Mouse (Mus musculus) 3134 (cell line): Measurements from ENCODE around the gene Olfr516.
"Not testable (repeated sequence)": the region's sequence is repeated elsewhere in the genome, so short reads cannot be mapped to it uniquely, and the experiment has no call there.

ENCODE experiments used
- DNase-seq: peaks from one replicate; pipeline ENCODE4 v3.0.0-alpha.2; 2011; ENCODE audit warnings: low spot score; ENCODE audit not compliant: insufficient read length; ENCODE audit errors: extremely low read depth

The Olfr516 gene

GRCm38 (mm10) chr7:108850429-108850828 lies at the start of gene Olfr516:
Gene Olfr516 (minus strand): TSS chr7:108850529.
- DNase-seq, result no peak

GRCm38 (mm10) chr7:108894320-108894719 lies 44.0 kb upstream of the Olfr516 start, which contains the start of gene Olfr519:
Gene Olfr519 (minus strand): TSS chr7:108894420.
- no peak for DNase-seq

GRCm38 (mm10) chr7:108884906-108885305 lies 34.6 kb upstream of the Olfr516 start, which contains the start of gene Olfr518:
Gene Olfr518 (minus strand): TSS chr7:108885006.
- no peak for DNase-seq

- no peak for DNase-seq
Observed at GRCm38 (mm10) chr7:108872279-108872678, 21.9 kb upstream of the Olfr516 start, which contains the start of gene Olfr517. Gene Olfr517 (minus strand): TSS chr7:108872379.

GRCm38 (mm10) chr7:108825897-108826296 lies 24.4 kb downstream of the Olfr516 start, which contains the start of gene Olfr514:
Gene Olfr514 (minus strand): TSS chr7:108825997.
- DNase-seq, result no peak

- DNase-seq, result not testable (repeated sequence)
Observed at GRCm38 (mm10) chr7:108814593-108815215, 35.6 kb downstream of the Olfr516 start.

GRCm38 (mm10) chr7:108797205-108797933 lies 53.0 kb downstream of the Olfr516 start:
- no peak for DNase-seq
